Mouse (Mus musculus): ENCODE data around the gene Gm13290. TPM values are rescaled to one million over a fixed set of nuclear protein-coding genes. Genes with fewer than 3 reads are reported as not detected.
"Not testable (repeated sequence)": the region's sequence is repeated elsewhere in the genome, so short reads cannot be mapped to it uniquely, and the experiment has no call there.

Gene Gm13290
- polyA plus RNA-seq, 1 experiment from 2014 or later: 0.76 TPM

DNA sequence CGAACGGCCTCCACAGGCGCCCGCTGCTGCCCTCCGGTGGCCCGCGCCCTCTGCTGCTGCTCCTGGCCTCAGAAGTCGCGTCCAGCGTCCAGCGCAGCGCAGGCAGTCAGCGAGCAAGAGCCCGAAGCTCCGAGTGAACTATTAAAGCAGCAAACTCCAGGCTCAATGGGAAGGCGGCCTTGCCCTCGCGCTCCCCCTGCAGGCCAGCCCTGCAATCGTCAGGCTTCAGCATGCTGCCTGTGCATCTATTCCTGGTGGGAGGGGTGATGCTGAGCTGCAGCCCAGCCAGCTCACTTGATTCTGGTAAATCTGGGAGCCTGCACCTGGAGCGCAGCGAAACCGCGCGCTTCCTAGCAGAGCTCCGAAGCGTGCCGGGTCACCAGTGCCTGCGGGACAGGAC, 14.8 kb downstream of the Gm13290 start, which contains the start of gene Gm13277:
Gm13277 (plus strand) TSS at position 231 of the 400 bp plus-strand sequence.
- not testable (repeated sequence) for H3K4me2 ChIP-seq; H3K27ac ChIP-seq; ATAC-seq (ENCODE audit: insufficient number of reproducible peaks, low FRiP score, low TSS enrichment, low read depth); H3K4me3 ChIP-seq; H3K4me1 ChIP-seq; H3K27me3 ChIP-seq; H3K36me3 ChIP-seq; H3K9ac ChIP-seq; H3K9me3 ChIP-seq
- WGBS: 0% methylated on average over 2 of the region's 28 CpGs

DNA sequence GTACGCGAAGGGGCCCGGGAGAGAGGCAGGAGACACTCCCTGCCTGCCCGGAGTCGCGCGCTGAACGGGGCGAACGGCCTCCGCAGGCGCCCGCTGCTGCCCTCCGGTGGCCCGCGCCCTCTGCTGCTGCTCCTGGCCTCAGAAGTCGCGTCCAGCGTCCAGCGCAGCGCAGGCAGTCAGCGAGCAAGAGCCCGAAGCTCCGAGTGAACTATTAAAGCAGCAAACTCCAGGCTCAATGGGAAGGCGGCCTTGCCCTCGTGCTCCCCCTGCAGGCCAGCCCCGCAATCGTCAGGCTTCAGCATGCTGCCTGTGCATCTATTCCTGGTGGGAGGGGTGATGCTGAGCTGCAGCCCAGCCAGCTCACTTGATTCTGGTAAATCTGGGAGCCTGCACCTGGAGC, 17.6 kb downstream of the Gm13290 start, which contains the start of gene Gm13278:
Gm13278 (plus strand) TSS at position 301 of the 400 bp plus-strand sequence.
- not testable (repeated sequence) for H3K4me1 ChIP-seq; H3K9me3 ChIP-seq; H3K4me3 ChIP-seq; H3K27me3 ChIP-seq; ATAC-seq (ENCODE audit: insufficient number of reproducible peaks, low FRiP score, low TSS enrichment, low read depth); H3K4me2 ChIP-seq; H3K9ac ChIP-seq; H3K27ac ChIP-seq; H3K36me3 ChIP-seq
- no CpG with 5 or more reads among the region's 28 CpGs for WGBS

DNA sequence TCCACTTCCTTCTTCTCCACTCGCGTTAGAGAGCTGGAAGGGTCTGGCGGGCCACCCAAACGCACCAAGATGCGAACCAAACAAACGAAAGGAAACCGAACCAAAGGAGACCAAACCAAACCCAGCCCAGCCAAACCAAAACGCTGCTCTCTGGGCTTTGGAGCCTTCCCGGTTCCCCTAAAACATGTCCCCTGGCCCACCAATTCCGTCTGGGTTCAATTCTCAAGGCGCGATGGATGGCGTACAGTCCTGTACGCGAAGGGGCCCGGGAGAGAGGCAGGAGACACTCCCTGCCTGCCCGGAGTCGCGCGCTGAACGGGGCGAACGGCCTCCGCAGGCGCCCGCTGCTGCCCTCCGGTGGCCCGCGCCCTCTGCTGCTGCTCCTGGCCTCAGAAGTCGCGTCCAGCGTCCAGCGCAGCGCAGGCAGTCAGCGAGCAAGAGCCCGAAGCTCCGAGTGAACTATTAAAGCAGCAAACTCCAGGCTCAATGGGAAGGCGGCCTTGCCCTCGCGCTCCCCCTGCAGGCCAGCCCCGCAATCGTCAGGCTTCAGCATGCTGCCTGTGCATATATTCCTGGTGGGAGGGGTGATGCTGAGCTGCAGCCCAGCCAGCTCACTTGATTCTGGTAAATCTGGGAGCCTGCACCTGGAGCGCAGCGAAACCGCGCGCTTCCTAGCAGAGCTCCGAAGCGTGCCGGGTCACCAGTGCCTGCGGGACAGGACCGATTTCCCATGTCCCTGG, 20.5 kb downstream of the Gm13290 start, which contains the start of gene Gm13275:
Gm13275 (plus strand) TSS at position 552 of the 740 bp plus-strand sequence.
- WGBS: 0% methylated on average over 16 of the region's 52 CpGs
- H3K27me3 ChIP-seq, H3K36me3 ChIP-seq: not testable (repeated sequence)

DNA sequence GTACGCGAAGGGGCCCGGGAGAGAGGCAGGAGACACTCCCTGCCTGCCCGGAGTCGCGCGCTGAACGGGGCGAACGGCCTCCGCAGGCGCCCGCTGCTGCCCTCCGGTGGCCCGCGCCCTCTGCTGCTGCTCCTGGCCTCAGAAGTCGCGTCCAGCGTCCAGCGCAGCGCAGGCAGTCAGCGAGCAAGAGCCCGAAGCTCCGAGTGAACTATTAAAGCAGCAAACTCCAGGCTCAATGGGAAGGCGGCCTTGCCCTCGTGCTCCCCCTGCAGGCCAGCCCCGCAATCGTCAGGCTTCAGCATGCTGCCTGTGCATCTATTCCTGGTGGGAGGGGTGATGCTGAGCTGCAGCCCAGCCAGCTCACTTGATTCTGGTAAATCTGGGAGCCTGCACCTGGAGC, 23.5 kb downstream of the Gm13290 start, which contains the start of gene Gm13279:
Gm13279 (plus strand) TSS at position 301 of the 400 bp plus-strand sequence.
- not testable (repeated sequence) for H3K4me2 ChIP-seq
- no CpG with 5 or more reads among the region's 28 CpGs for WGBS

More for the DNA sequence above, 20.5 kb downstream of the Gm13290 start, which contains the start of gene Gm13275:
- not testable (repeated sequence) for H3K4me2 ChIP-seq; H3K4me3 ChIP-seq; ATAC-seq (ENCODE audit: insufficient number of reproducible peaks, low FRiP score, low TSS enrichment, low read depth); H3K27ac ChIP-seq; H3K9ac ChIP-seq; H3K4me1 ChIP-seq; H3K9me3 ChIP-seq

DNA sequence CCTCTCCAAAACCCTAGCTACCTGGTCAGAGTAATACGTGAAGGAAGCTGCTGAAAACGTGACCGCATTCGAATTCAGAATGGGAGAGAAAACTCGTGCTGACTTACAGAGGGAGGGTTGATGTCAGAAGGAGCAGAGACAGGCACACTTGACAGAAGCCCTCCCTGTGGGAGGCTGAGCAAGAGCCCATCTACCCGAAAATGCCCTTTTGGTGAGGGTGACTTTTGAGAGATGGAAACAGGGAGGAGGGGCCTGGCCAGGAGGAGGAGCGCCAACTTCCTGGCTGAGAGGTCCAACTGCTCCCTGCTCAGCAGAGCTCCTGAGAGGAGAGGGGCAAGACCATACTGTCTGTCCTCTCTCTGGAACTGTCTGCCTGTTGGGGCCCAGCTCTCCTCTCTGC, 25.7 kb downstream of the Gm13290 start, which contains the start of gene Gm13285:
Gm13285 (plus strand) TSS at position 301 of the 400 bp plus-strand sequence.
- not testable (repeated sequence) for H3K36me3 ChIP-seq; H3K9me3 ChIP-seq; H3K4me2 ChIP-seq; H3K4me1 ChIP-seq; H3K4me3 ChIP-seq; H3K27ac ChIP-seq; ATAC-seq (ENCODE audit: insufficient number of reproducible peaks, low FRiP score, low TSS enrichment, low read depth); H3K27me3 ChIP-seq; H3K9ac ChIP-seq
- 13% methylated on average over 5 of the region's 7 CpGs for WGBS

More for the DNA sequence above, 23.5 kb downstream of the Gm13290 start, which contains the start of gene Gm13279:
- not testable (repeated sequence) for H3K27ac ChIP-seq; H3K9me3 ChIP-seq; H3K9ac ChIP-seq; H3K27me3 ChIP-seq; ATAC-seq (ENCODE audit: insufficient number of reproducible peaks, low FRiP score, low TSS enrichment, low read depth); H3K36me3 ChIP-seq; H3K4me1 ChIP-seq; H3K4me3 ChIP-seq

DNA sequence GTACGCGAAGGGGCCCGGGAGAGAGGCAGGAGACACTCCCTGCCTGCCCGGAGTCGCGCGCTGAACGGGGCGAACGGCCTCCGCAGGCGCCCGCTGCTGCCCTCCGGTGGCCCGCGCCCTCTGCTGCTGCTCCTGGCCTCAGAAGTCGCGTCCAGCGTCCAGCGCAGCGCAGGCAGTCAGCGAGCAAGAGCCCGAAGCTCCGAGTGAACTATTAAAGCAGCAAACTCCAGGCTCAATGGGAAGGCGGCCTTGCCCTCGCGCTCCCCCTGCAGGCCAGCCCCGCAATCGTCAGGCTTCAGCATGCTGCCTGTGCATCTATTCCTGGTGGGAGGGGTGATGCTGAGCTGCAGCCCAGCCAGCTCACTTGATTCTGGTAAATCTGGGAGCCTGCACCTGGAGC, 29.3 kb downstream of the Gm13290 start, which contains the start of gene Gm13287:
Gm13287 (plus strand) TSS at position 301 of the 400 bp plus-strand sequence.
- not testable (repeated sequence) for H3K9me3 ChIP-seq; H3K4me1 ChIP-seq; H3K27ac ChIP-seq; ATAC-seq (ENCODE audit: insufficient number of reproducible peaks, low FRiP score, low TSS enrichment, low read depth); H3K36me3 ChIP-seq; H3K4me2 ChIP-seq; H3K9ac ChIP-seq; H3K4me3 ChIP-seq; H3K27me3 ChIP-seq
- no CpG with 5 or more reads among the region's 29 CpGs for WGBS

DNA sequence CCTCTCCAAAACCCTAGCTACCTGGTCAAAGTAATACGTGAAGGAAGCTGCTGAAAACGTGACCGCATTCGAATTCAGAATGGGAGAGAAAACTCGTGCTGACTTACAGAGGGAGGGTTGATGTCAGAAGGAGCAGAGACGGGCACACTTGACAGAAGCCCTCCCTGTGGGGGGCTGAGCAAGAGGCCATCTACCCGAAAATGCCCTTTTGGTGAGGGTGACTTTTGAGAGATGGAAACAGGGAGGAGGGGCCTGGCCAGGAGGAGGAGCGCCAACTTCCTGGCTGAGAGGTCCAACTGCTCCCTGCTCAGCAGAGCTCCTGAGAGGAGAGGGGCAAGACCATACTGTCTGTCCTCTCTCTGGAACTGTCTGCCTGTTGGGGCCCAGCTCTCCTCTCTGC, 31.6 kb downstream of the Gm13290 start, which contains the start of gene Gm13288:
Gm13288 (plus strand) TSS at position 301 of the 400 bp plus-strand sequence.
- H3K36me3 ChIP-seq; H3K9ac ChIP-seq; H3K27me3 ChIP-seq; ATAC-seq (ENCODE audit: insufficient number of reproducible peaks, low FRiP score, low TSS enrichment, low read depth); H3K27ac ChIP-seq; H3K4me1 ChIP-seq; H3K9me3 ChIP-seq: not testable (repeated sequence)
- no CpG with 5 or more reads among the region's 8 CpGs for WGBS
- Histone ChIP-seq H3K4me3 (peak within 1 kb of the TSS; percentile 30), H3K4me2 (0 out of 2 replicates have a peak within 1 kb of the TSS, but pooled peaks have one; percentile 30)

DNA sequence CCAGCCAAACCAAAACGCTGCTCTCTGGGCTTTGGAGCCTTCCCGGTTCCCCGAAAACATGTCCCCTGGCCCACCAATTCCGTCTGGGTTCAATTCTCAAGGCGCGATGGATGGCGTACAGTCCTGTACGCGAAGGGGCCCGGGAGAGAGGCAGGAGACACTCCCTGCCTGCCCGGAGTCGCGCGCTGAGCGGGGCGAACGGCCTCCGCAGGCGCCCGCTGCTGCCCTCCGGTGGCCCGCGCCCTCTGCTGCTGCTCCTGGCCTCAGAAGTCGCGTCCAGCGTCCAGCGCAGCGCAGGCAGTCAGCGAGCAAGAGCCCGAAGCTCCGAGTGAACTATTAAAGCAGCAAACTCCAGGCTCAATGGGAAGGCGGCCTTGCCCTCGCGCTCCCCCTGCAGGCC, 32.1 kb downstream of the Gm13290 start:
- H3K36me3 ChIP-seq; H3K27me3 ChIP-seq; H3K27ac ChIP-seq; H3K4me1 ChIP-seq; ATAC-seq (ENCODE audit: insufficient number of reproducible peaks, low FRiP score, low TSS enrichment, low read depth); H3K9ac ChIP-seq; H3K9me3 ChIP-seq: not testable (repeated sequence)
- H3K4me2 ChIP-seq: 0 out of 2 replicates have a peak overlapping the region, but pooled peaks have one; percentile 30
- 0% methylated on average over 7 of the region's 34 CpGs for WGBS
- peak overlapping the region; percentile 30 for H3K4me3 ChIP-seq

DNA sequence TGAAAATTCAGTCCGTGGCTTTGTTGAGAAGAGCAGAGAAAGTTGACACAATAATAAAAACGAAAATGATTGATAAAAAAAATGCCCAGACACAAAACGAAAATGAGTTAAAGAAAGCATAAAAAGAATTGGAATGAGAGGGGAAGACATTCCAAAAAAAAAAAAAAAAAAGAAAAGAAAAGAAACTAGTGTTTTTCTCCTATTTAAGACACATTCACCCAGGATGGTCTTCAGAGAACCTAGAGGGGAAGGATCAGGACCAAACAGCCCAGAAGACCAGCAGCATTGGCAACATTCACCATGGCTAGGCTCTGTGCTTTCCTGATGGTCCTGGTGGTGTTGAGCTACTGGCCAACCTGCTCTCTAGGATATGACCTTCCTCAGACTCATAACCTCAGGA, 42.3 kb downstream of the Gm13290 start, which contains the start of gene Ifna7:
Ifna7 (plus strand) TSS at position 301 of the 400 bp plus-strand sequence.
- Histone ChIP-seq H3K4me3 (no peak within 1 kb of the TSS), H3K4me1 (no peaks in the 10 kb centered on the region), H3K9ac (no peak within 1 kb of the TSS), H3K27ac (no peak within 1 kb of the TSS), H3K4me2 (no peak within 1 kb of the TSS), H3K36me3 (no peaks in the 10 kb centered on the region), H3K9me3 (no peaks in the 10 kb centered on the region), H3K27me3 (no peaks in the 10 kb centered on the region)
- no peak for ATAC-seq (ENCODE audit: insufficient number of reproducible peaks, low FRiP score, low TSS enrichment, low read depth)
- 54% methylated on average over 3 of the region's 3 CpGs for WGBS

DNA sequence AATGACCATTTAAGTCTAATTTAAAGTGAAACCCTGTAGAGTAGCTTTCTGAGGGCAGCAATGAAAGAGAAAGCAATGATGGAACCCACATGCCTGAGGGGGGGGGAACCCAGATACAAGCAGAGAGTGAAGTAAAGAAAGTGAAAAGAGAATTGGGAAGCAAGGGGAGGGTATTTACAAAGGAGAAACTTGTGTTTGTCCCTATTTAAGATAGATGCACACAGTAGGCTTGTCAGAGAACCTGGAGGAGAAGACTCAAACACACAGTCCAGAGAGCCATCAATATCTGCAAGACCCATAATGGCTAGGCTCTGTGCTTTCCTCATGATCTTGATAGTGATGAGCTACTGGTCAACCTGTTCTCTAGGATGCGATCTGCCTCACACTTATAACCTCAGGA, 46.0 kb downstream of the Gm13290 start, which contains the start of gene Ifna11:
Ifna11 (plus strand) TSS at position 301 of the 400 bp plus-strand sequence.
- no peak within 1 kb of the TSS for H3K4me2 ChIP-seq
- no peaks in the 10 kb centered on the region for H3K36me3 ChIP-seq
- H3K27me3 ChIP-seq: no peaks in the 10 kb centered on the region
- no peak within 1 kb of the TSS for H3K27ac ChIP-seq
- 73% methylated on average over 1 of the region's 1 CpGs for WGBS
- no peak within 1 kb of the TSS for H3K4me3 ChIP-seq
- ATAC-seq (ENCODE audit: insufficient number of reproducible peaks, low FRiP score, low TSS enrichment, low read depth): no peak
- no peaks in the 10 kb centered on the region for H3K9me3 ChIP-seq
- no peaks in the 10 kb centered on the region for H3K4me1 ChIP-seq
- no peak within 1 kb of the TSS for H3K9ac ChIP-seq

DNA sequence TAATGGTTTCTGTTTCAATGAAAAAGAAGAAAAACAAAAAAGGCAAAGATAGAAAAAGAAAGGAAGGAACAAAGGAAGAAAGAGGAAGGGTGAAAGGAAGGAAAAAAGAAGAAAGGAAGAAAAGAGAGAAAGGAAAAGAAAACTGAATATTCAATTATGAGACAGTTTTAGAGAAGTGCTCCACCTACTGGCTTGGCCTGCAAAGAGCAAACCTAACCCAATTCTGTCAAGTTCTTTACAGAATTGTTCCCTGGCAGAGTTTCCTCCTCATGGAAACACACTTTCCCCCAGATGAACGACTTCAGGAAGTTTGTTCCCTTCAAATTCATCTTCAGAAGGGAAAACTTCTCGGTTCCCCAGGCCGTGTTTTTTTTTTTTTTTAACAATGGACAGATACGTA, 49.4 kb downstream of the Gm13290 start:
- H3K4me2 ChIP-seq: no peak overlapping the region
- H3K4me3 ChIP-seq: no peak overlapping the region
- H3K9me3 ChIP-seq: no peaks in the 10 kb centered on the region
- H3K9ac ChIP-seq: no peak overlapping the region
- H3K27ac ChIP-seq: no peak overlapping the region
- H3K4me1 ChIP-seq: no peaks in the 10 kb centered on the region
- no peaks in the 10 kb centered on the region for H3K36me3 ChIP-seq
- ATAC-seq (ENCODE audit: insufficient number of reproducible peaks, low FRiP score, low TSS enrichment, low read depth): no peak
- WGBS: 20% methylated on average over 4 of the region's 4 CpGs
- no peaks in the 10 kb centered on the region for H3K27me3 ChIP-seq

All from limb, embryonic 15.5 days (tissue).